Mouse (Mus musculus) kidney, embryonic 16.5 days (tissue): ENCODE measurements around the gene Adra2a. TPM values are rescaled to one million over a fixed set of nuclear protein-coding genes. Genes with fewer than 3 reads are reported as not detected.

Experiments used
- ATAC-seq: fragments of 200-750 bp; cut with Nextera tagmentation; 2 replicates; pipeline ENCODE4 v1.8.0; 2017; ENCODE audit warnings: moderate TSS enrichment; ENCODE audit not compliant: low FRiP score, low TSS enrichment
- H3K27ac ChIP-seq: fragments of 300-500 bp; sonication (generic); 2 replicates; pipeline ENCODE4 v1.5.1; 2014; ENCODE audit warnings: low read length
- H3K27me3 ChIP-seq: fragments of 300-500 bp; sonication (generic); 2 replicates; pipeline ENCODE4 v1.6.1; 2014; ENCODE audit warnings: low read length, control low read depth, mixed read lengths; ENCODE audit not compliant: insufficient read depth
- H3K36me3 ChIP-seq: fragments of 300-500 bp; sonication (generic); 2 replicates; pipeline ENCODE4 v1.6.1; 2014; ENCODE audit warnings: low read length, control low read depth, mixed read lengths; ENCODE audit not compliant: insufficient read depth
- H3K4me1 ChIP-seq: fragments of 300-500 bp; sonication (generic); 2 replicates; pipeline ENCODE4 v1.6.1; 2014; ENCODE audit warnings: low read length, control low read depth, mixed read lengths; ENCODE audit not compliant: insufficient read depth
- H3K4me2 ChIP-seq: fragments of 300-500 bp; sonication (generic); replicated peaks from 2 replicates; pipeline ENCODE4 v1.6.1; 2014; ENCODE audit warnings: low read depth, low read length
- H3K4me3 ChIP-seq: fragments of 300-500 bp; sonication (generic); 2 replicates; pipeline ENCODE4 v1.5.1; 2014; ENCODE audit warnings: mild to moderate bottlenecking, low read length
- H3K9ac ChIP-seq: fragments of 300-500 bp; sonication (generic); replicated peaks from 2 replicates; pipeline ENCODE4 v1.6.1; 2014; ENCODE audit warnings: low read length
- H3K9me3 ChIP-seq: fragments of 300-500 bp; sonication (generic); 2 replicates; pipeline ENCODE4 v1.6.1; 2016; ENCODE audit warnings: low read length, control low read depth
- WGBS: fragments of 180-500 bp; shearing (Covaris S2); extraction: QIAGEN DNeasy Blood & Tissue Kit; methylation state at CpG from one replicate; pipeline ENCODE4 v1.1.7; 2014; 5-methylcytosine and 5-hydroxymethylcytosine counted together
- polyA plus RNA-seq: library from polyadenylated mRNA; unstranded; fragments of >200 nt; fragmentation: Nextera tagmentation; extraction: Ambion mirVana; gene quantifications from 2 replicates; pipeline ENCODE4 v1.2.1, GENCODE M21; 2015

Adra2a gene
- polyA plus RNA-seq, 1 experiment from 2014 or later, result 0.51 TPM

- Histone ChIP-seq H3K4me2 (peak overlapping the region; percentile 99), H3K9me3 (no peaks in the 10 kb centered on the region), H3K9ac (peak overlapping the region; percentile 70), H3K27me3 (peaks cover 37% of the 10 kb centered on the region), H3K27ac (peak overlapping the region; percentile 25; the same call in 1 of the 2 replicates), H3K4me3 (peak overlapping the region; percentile 62), H3K4me1 (peaks cover 34% of the 10 kb centered on the region), H3K36me3 (no peaks in the 10 kb centered on the region)
- WGBS, result under 1% methylated on average over 59 of the region's 59 CpGs
- peak; percentile 84 for ATAC-seq
Measured at GRCm38 (mm10) chr19:54044507-54045371, 788 bp downstream of the Adra2a start.

GRCm38 (mm10) chr19:54045412-54045811 is 1.5 kb downstream of the Adra2a start:
- Histone ChIP-seq H3K9ac (peak overlapping the region; percentile 70), H3K9me3 (no peaks in the 10 kb centered on the region), H3K27me3 (peaks cover 38% of the 10 kb centered on the region), H3K4me2 (peak overlapping the region; percentile 99), H3K4me3 (peak overlapping the region; percentile 62), H3K36me3 (no peaks in the 10 kb centered on the region), H3K27ac (peak overlapping the region; percentile 25; the same call in 1 of the 2 replicates), H3K4me1 (peaks cover 34% of the 10 kb centered on the region)
- ATAC-seq, result peak; percentile 27; the same call in 1 of the 2 replicates
- WGBS, result under 1% methylated on average over 29 of the region's 29 CpGs

- peak overlapping the region; percentile 62 for H3K4me3 ChIP-seq
- 2% methylated on average over 54 of the region's 55 CpGs for WGBS
- no peaks in the 10 kb centered on the region for H3K9me3 ChIP-seq
- ATAC-seq, result no peak
- peak overlapping the region; percentile 33 for H3K9ac ChIP-seq
- H3K4me2 ChIP-seq, result peak overlapping the region; percentile 99
- peaks cover 38% of the 10 kb centered on the region for H3K27me3 ChIP-seq
- peaks cover 34% of the 10 kb centered on the region for H3K4me1 ChIP-seq
- H3K36me3 ChIP-seq, result no peaks in the 10 kb centered on the region
- no peak overlapping the region for H3K27ac ChIP-seq
Measured at GRCm38 (mm10) chr19:54045931-54046683, 2.2 kb downstream of the Adra2a start.

GRCm38 (mm10) chr19:54046684-54047070 is 2.7 kb downstream of the Adra2a start:
- peak overlapping the region; percentile 99 for H3K4me2 ChIP-seq
- 1% methylated on average over 46 of the region's 46 CpGs for WGBS
- peak overlapping the region; percentile 62 for H3K4me3 ChIP-seq
- no peaks in the 10 kb centered on the region for H3K9me3 ChIP-seq
- peaks cover 34% of the 10 kb centered on the region for H3K4me1 ChIP-seq
- peaks cover 38% of the 10 kb centered on the region for H3K27me3 ChIP-seq
- no peaks in the 10 kb centered on the region for H3K36me3 ChIP-seq
- no peak overlapping the region for H3K27ac ChIP-seq
- ATAC-seq, result no peak
- peak overlapping the region; percentile 54 for H3K9ac ChIP-seq

- Histone ChIP-seq H3K27ac (no peak overlapping the region), H3K36me3 (no peaks in the 10 kb centered on the region), H3K4me3 (peak overlapping the region; percentile 62), H3K4me2 (peak overlapping the region; percentile 99), H3K4me1 (peaks cover 34% of the 10 kb centered on the region), H3K9me3 (no peaks in the 10 kb centered on the region), H3K27me3 (peaks cover 38% of the 10 kb centered on the region), H3K9ac (peak overlapping the region; percentile 54)
- WGBS, result 2% methylated on average over 27 of the region's 27 CpGs
- no peak for ATAC-seq
Measured at GRCm38 (mm10) chr19:54047386-54048050, 3.6 kb downstream of the Adra2a start.

GRCm38 (mm10) chr19:54048161-54048885 is 4.4 kb downstream of the Adra2a start:
- H3K4me2 ChIP-seq, result peak overlapping the region; percentile 99
- H3K27ac ChIP-seq, result no peak overlapping the region
- peaks cover 38% of the 10 kb centered on the region for H3K27me3 ChIP-seq
- ATAC-seq, result no peak
- H3K4me3 ChIP-seq, result no peak overlapping the region
- 10% methylated on average over 13 of the region's 13 CpGs for WGBS
- H3K9ac ChIP-seq, result no peak overlapping the region
- H3K4me1 ChIP-seq, result peaks cover 34% of the 10 kb centered on the region
- no peaks in the 10 kb centered on the region for H3K9me3 ChIP-seq
- H3K36me3 ChIP-seq, result no peaks in the 10 kb centered on the region

GRCm38 (mm10) chr19:54051651-54052050 is 7.7 kb downstream of the Adra2a start:
- Histone ChIP-seq H3K36me3 (no peaks in the 10 kb centered on the region), H3K27me3 (peaks cover 29% of the 10 kb centered on the region), H3K9ac (no peak overlapping the region), H3K4me2 (no peak overlapping the region), H3K4me3 (no peak overlapping the region), H3K27ac (no peak overlapping the region), H3K9me3 (no peaks in the 10 kb centered on the region), H3K4me1 (peaks cover 19% of the 10 kb centered on the region)
- 62% methylated on average over 4 of the region's 4 CpGs for WGBS
- ATAC-seq, result no peak

- H3K4me2 ChIP-seq, result no peak overlapping the region
- no peak for ATAC-seq
- H3K36me3 ChIP-seq, result no peaks in the 10 kb centered on the region
- H3K27ac ChIP-seq, result no peak overlapping the region
- no peak overlapping the region for H3K4me3 ChIP-seq
- WGBS, result 71% methylated on average over 5 of the region's 5 CpGs
- H3K9ac ChIP-seq, result no peak overlapping the region
- no peaks in the 10 kb centered on the region for H3K9me3 ChIP-seq
- H3K4me1 ChIP-seq, result no peaks in the 10 kb centered on the region
- H3K27me3 ChIP-seq, result no peaks in the 10 kb centered on the region
Measured at GRCm38 (mm10) chr19:54055845-54056244, 11.9 kb downstream of the Adra2a start.

- H3K27me3 ChIP-seq, result no peaks in the 10 kb centered on the region
- WGBS, result 83% methylated on average over 7 of the region's 7 CpGs
- H3K4me3 ChIP-seq, result no peak overlapping the region
- no peaks in the 10 kb centered on the region for H3K4me1 ChIP-seq
- no peaks in the 10 kb centered on the region for H3K9me3 ChIP-seq
- no peak for ATAC-seq
- H3K9ac ChIP-seq, result no peak overlapping the region
- H3K4me2 ChIP-seq, result no peak overlapping the region
- no peak overlapping the region for H3K27ac ChIP-seq
- H3K36me3 ChIP-seq, result no peaks in the 10 kb centered on the region
Measured at GRCm38 (mm10) chr19:54068447-54068846, 24.5 kb downstream of the Adra2a start.
